Mouse (Mus musculus) hindbrain, embryonic 13.5 days (tissue): ENCODE measurements around the gene Rpl29. TPM values are rescaled to one million over a fixed set of nuclear protein-coding genes. Genes with fewer than 3 reads are reported as not detected.

ENCODE experiments used
- ATAC-seq: fragments of 200-750 bp; cut with Nextera tagmentation; 2 replicates; pipeline ENCODE4 v1.8.0; 2017; ENCODE audit warnings: moderate TSS enrichment; ENCODE audit not compliant: low FRiP score
- H3K27ac ChIP-seq: fragments of 300-500 bp; sonication (generic); 2 replicates; pipeline ENCODE4 v1.5.1; 2015; ENCODE audit warnings: inconsistent platforms, mild to moderate bottlenecking, moderate library complexity
- H3K27me3 ChIP-seq: fragments of 300-500 bp; sonication (generic); 2 replicates; pipeline ENCODE4 v1.6.1; 2015; ENCODE audit warnings: mild to moderate bottlenecking, inconsistent platforms
- H3K36me3 ChIP-seq: fragments of 300-500 bp; sonication (generic); 2 replicates; pipeline ENCODE4 v1.6.1; 2015; ENCODE audit warnings: mild to moderate bottlenecking, inconsistent platforms
- H3K4me1 ChIP-seq: fragments of 300-500 bp; sonication (generic); replicated peaks from 2 replicates; pipeline ENCODE4 v1.6.1; 2015; ENCODE audit warnings: inconsistent platforms
- H3K4me2 ChIP-seq: fragments of 300-500 bp; sonication (generic); 2 replicates; pipeline ENCODE4 v1.6.1; 2015; ENCODE audit warnings: inconsistent platforms, mild to moderate bottlenecking, moderate library complexity
- H3K4me3 ChIP-seq: fragments of 300-500 bp; sonication (generic); 2 replicates; pipeline ENCODE4 v1.5.1; 2015; ENCODE audit warnings: mild to moderate bottlenecking, inconsistent platforms
- H3K9ac ChIP-seq: fragments of 300-500 bp; sonication (generic); 2 replicates; pipeline ENCODE4 v1.6.1; 2015; ENCODE audit warnings: mild to moderate bottlenecking, inconsistent platforms
- H3K9me3 ChIP-seq: fragments of 300-500 bp; sonication (generic); 2 replicates; pipeline ENCODE4 v1.6.1; 2016; ENCODE audit warnings: inconsistent platforms
- WGBS: fragments of 180-500 bp; shearing (Covaris S2); methylation state at CpG from one replicate; pipeline ENCODE4 v1.1.7; 2015; 5-methylcytosine and 5-hydroxymethylcytosine counted together
- polyA plus RNA-seq: library from polyadenylated mRNA; unstranded; fragments of >200 nt; fragmentation: Nextera tagmentation; extraction: Ambion mirVana; gene quantifications from 2 replicates; pipeline ENCODE4 v1.2.1, GENCODE M21; 2015

Rpl29 gene
- polyA plus RNA-seq, 1 experiment from 2014 or later: 704 TPM

DNA sequence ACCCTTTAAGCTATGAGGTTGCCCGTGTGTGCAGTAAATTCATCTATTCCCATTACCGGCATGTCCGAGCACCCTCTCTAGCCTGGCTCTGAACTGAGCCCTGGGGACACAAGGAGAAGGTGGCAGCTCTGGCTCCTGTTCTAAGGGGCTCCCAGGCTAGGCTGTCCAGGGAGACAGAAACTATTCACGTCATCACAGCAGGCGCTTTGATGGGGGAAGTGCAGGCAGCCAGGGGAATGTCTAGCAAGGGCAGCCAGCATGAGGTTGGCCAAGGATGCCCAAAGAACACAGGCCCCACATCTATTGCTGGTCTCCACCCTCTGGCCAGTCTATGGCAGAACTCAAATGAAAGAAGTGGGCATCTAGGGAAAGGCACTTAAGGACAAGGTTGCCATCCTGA is 28.7 kb downstream of the Rpl29 start:
- ATAC-seq: no peak
- WGBS: 41% methylated on average over 5 of the region's 5 CpGs

DNA sequence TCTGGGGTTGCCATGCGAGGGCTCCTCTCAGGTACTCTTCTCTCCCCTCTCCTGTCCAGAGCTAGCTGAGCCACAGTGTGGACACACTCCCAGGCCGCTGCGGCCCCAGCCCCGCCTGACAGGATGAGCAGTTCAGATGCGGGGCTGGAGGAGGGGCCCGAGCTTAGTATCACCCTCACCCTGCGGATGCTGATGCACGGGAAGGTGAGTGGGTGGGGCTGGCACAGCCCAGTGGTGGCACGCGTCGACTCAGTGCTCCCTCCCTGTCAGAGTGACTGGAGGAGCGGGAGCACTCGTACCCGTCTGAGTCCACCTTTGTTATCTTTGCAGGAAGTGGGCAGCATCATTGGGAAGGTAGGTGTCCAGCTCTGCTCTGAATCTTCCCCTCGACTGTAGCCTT is 30.7 kb downstream of the Rpl29 start:
- ATAC-seq: no peak
- H3K27me3 ChIP-seq: no peaks in the 10 kb centered on the region
- H3K36me3 ChIP-seq: peaks cover 55% of the 10 kb centered on the region
- H3K27ac ChIP-seq: no peak overlapping the region
- H3K9ac ChIP-seq: peak overlapping the region; percentile 46
- no peaks in the 10 kb centered on the region for H3K9me3 ChIP-seq
- no peak overlapping the region for H3K4me2 ChIP-seq
- no peak overlapping the region for H3K4me3 ChIP-seq
- 81% methylated on average over 15 of the region's 15 CpGs for WGBS
- peaks cover 74% of the 10 kb centered on the region for H3K4me1 ChIP-seq

More for the DNA sequence above, 28.7 kb downstream of the Rpl29 start:
- H3K36me3 ChIP-seq: peaks cover 37% of the 10 kb centered on the region
- H3K4me3 ChIP-seq: peak overlapping the region; percentile 79
- H3K27me3 ChIP-seq: no peaks in the 10 kb centered on the region
- peak overlapping the region; percentile 94 for H3K9ac ChIP-seq
- peak overlapping the region; percentile 100 for H3K4me2 ChIP-seq
- peak overlapping the region; percentile 97 for H3K27ac ChIP-seq
- H3K4me1 ChIP-seq: peaks cover 69% of the 10 kb centered on the region
- no peaks in the 10 kb centered on the region for H3K9me3 ChIP-seq

DNA sequence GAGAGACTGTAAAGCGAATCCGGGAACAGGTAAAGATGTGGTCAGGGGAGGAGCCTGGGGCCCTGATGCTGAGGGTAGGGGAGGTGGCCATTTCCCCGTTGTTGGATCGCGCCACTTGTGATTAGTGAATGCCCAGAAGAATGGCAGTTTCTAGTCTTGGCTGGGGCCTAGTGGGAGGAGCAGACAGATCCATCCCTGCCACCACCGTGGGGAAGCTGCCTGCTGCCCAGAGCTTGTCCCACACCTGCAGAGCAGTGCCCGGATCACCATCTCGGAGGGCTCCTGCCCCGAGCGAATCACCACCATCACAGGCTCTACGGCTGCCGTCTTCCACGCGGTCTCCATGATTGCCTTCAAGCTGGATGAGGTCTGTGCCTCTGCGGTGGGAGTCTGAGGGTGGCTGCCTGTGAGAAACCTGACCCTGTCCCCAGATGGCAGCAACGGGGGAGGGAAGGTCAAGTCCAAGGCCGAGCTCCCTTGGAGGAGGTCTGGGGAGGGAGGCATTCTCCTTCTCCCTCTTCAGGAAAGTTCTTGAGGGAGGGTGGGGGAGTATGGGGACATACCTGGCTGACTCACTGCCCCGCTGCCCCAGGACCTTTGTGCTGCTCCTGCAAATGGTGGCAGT is 31.3 kb downstream of the Rpl29 start:
- Histone ChIP-seq H3K9ac (peak overlapping the region; percentile 46; the same call in 1 of the 2 replicates), H3K36me3 (peaks cover 55% of the 10 kb centered on the region), H3K4me3 (no peak overlapping the region), H3K9me3 (no peaks in the 10 kb centered on the region), H3K4me1 (peaks cover 74% of the 10 kb centered on the region), H3K27me3 (no peaks in the 10 kb centered on the region), H3K27ac (no peak overlapping the region), H3K4me2 (no peak overlapping the region)
- no peak for ATAC-seq
- WGBS: 76% methylated on average over 18 of the region's 18 CpGs

DNA sequence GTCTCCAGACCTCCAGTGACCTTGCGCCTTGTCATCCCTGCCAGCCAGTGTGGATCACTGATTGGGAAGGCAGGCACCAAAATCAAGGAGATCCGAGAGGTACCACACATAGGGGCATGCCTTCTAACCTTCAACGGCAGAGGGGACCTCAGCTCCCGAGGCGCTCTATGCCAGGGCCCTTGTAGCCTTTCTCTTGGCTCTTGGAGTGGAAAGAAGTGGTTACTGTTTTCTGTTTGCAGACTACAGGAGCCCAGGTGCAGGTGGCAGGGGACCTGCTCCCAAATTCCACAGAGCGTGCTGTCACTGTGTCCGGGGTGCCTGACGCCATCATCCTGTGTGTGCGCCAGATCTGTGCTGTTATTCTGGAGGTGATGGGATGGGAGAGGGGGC is 31.8 kb downstream of the Rpl29 start:
- H3K4me1 ChIP-seq: peaks cover 74% of the 10 kb centered on the region
- WGBS: 94% methylated on average over 9 of the region's 9 CpGs

DNA sequence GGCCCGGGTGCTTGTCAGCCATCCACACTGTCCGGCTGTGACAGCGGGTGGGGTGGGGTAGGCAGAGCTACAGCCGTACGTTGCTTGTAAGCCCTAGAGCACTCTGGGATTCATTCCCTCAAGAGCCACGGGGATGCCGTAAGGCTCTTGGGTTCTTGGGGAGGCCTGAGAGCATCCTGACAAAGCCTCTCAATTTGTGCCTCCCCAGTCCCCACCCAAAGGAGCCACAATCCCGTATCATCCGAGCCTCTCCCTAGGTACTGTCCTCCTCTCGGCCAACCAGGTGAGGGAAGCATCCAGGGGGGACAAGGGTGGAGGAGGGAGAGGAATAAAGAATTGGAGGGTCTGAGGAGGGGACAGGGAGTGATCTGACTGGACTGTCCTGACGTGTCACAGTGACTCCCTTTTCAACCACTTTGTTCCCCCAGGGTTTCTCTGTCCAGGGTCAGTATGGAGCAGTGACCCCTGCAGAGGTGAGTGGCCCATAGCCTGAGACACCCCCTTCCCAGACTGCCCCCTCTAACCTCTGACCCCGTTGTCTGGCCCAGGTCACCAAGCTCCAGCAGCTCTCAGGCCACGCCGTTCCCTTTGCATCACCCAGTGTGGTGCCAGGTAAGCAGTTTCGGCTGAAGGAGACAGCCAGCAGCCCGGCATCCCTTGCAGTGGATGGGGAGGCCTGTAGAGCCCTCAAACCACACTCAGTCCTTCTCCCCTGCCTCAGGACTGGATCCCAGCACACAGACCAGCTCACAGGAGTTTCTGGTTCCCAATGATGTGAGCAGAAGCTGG is 32.6 kb downstream of the Rpl29 start:
- Histone ChIP-seq H3K27ac (no peak overlapping the region), H3K4me3 (no peak overlapping the region), H3K36me3 (peaks cover 55% of the 10 kb centered on the region), H3K4me1 (peaks cover 69% of the 10 kb centered on the region), H3K27me3 (no peaks in the 10 kb centered on the region), H3K9ac (no peak overlapping the region), H3K4me2 (no peak overlapping the region), H3K9me3 (no peaks in the 10 kb centered on the region)
- WGBS: 84% methylated on average over 16 of the region's 16 CpGs
- no peak for ATAC-seq

More for the DNA sequence above, 31.8 kb downstream of the Rpl29 start:
- no peak overlapping the region for H3K4me2 ChIP-seq
- no peaks in the 10 kb centered on the region for H3K9me3 ChIP-seq
- H3K27ac ChIP-seq: no peak overlapping the region
- peaks cover 55% of the 10 kb centered on the region for H3K36me3 ChIP-seq
- no peak for ATAC-seq
- H3K9ac ChIP-seq: no peak overlapping the region
- no peaks in the 10 kb centered on the region for H3K27me3 ChIP-seq
- no peak overlapping the region for H3K4me3 ChIP-seq

DNA sequence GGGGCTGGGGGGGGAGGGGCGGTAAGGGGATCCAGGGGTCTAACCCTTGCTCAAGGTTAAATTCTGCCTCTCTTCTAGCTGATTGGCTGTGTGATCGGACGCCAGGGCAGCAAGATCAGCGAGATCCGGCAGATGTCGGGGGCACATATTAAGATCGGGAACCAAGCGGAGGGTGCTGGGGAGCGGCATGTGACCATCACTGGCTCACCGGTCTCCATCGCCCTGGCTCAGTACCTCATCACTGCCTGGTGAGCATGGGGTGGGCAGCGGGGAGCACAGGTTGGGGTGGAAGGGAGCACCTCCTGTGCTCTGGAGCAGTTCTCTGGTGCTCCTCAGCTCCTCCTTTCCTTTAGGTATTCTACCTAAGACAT is 33.2 kb downstream of the Rpl29 start:
- WGBS: 95% methylated on average over 12 of the region's 12 CpGs
- no peak overlapping the region for H3K4me2 ChIP-seq
- peaks cover 53% of the 10 kb centered on the region for H3K36me3 ChIP-seq
- no peak overlapping the region for H3K27ac ChIP-seq
- H3K9me3 ChIP-seq: no peaks in the 10 kb centered on the region
- H3K27me3 ChIP-seq: no peaks in the 10 kb centered on the region
- no peak overlapping the region for H3K9ac ChIP-seq
- no peak for ATAC-seq
- no peak overlapping the region for H3K4me3 ChIP-seq
- H3K4me1 ChIP-seq: peaks cover 63% of the 10 kb centered on the region

DNA sequence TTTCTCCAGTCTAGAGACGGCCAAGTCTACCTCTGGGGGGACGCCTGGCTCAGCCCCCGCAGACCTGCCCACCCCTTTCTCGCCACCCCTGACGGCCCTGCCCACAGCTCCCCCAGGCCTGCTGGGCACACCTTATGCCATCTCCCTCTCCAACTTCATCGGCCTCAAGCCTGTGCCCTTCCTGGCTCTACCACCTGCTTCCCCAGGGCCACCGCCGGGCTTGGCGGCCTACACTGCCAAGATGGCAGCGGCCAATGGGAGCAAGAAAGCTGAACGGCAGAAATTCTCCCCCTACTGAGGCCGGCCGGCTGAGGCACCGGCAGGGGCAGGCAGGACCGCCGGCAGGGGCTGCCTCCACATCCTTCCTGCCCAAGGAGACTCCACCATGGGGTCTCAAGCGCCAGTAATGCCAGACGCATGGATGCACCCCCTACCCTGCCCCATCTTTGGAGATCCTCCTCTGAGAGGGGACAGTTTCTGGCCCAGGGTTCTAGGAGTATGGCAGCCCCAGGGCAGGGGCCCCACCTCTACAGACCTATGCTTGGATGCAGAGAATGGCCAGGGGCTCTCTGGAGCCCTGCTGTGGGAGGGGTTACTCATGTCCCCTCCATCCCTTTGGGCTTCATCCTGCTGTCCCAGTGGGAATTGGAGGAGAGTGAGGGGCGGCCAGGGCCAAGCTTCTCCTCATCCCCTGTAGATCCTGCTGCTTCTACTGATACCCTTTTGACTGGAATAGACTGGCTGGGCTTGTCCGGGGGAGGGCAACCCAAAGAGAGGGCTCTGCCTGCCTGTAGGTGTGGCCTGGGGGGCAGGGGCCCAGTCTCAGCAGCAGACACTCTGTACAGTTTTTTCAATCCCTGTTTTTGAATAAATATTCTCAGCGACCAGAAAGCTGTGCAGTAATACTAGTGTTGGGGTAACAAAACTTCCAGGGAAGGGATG is 34.1 kb downstream of the Rpl29 start:
- Histone ChIP-seq H3K4me2 (no peak overlapping the region), H3K4me1 (peaks cover 53% of the 10 kb centered on the region), H3K9me3 (no peaks in the 10 kb centered on the region), H3K27me3 (no peaks in the 10 kb centered on the region), H3K27ac (no peak overlapping the region), H3K36me3 (peaks cover 47% of the 10 kb centered on the region), H3K4me3 (no peak overlapping the region), H3K9ac (no peak overlapping the region)
- WGBS: 77% methylated on average over 21 of the region's 21 CpGs
- ATAC-seq: no peak

DNA sequence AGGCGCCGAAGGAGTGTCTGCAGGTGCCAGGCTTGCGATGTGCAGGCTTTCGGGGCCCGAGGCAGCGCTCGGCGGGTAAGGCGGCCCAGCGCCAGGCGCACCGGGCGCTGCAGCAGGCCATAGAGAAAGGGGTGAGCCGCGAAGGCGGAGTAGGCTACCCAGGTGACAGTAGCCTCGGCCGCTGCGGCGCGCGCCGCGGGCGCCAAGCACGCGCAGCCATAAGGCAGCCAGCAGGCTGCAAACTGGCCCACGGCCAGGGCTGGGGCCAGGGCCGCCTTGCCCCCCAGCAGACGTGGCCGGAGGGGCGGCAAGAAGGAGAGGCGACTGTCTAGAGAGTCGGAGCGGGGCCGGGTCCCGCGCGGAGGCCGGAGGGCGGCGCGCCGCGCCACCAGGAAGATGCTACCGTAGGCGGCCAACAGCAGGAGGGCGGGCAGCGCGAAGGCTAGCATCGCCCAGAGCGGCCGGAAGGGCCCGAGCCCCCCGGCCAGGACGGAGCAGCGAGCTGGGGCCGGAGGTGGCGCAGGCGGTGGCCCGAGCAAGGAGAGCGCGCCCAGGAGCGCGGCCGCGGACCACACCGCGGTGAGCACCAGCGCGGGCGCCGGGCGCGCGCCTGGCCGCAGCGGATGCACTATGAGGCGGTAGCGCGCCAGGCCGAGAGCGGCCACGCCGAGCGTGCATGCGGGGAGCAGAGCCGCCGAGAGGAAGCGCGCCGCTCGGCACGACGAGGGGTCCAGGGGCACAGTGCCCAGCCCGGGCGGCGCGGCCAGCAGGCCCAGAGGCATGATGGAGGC is 35.7 kb downstream of the Rpl29 start:
- Histone ChIP-seq H3K9me3 (no peaks in the 10 kb centered on the region), H3K9ac (peak overlapping the region; percentile 82), H3K36me3 (peaks cover 45% of the 10 kb centered on the region), H3K27me3 (no peaks in the 10 kb centered on the region), H3K4me1 (peaks cover 37% of the 10 kb centered on the region), H3K27ac (peak overlapping the region; percentile 88), H3K4me2 (peak overlapping the region; percentile 89), H3K4me3 (peak overlapping the region; percentile 51)
- 2% methylated on average over 88 of the region's 99 CpGs for WGBS
- peak; percentile 80 for ATAC-seq

DNA sequence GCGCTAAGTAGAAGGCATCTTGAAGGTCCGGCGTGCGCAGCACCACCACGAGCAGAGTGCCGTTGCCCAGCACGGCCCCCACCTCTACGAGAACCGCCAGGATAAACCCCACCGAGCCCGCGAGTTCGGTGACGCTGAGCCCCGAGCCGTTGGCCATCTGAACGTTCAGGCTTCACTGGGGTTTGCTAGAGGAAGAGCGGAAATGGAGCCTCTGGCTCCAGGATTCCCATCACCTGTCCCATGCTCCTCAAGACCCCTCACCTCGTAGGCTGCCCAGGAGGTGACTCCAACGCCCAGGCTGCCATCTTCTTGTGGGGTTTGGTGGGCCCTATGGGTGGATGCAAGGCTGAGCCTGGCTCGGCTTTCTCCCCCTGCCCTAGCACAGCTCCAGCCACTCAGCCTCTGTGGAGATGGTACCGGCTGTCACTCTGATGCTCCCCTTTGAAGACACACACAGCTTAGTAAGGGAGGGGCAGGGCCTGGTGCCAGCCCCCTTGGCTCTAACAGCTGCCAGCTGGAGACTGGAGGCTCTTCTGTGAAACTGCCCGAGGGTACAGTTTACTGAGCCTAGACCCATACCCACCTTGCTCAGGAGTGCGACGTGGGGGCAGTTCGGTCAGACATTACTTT is 36.4 kb downstream of the Rpl29 start, which contains the start of gene Gpr62:
Gpr62 (minus strand) TSS at position 368 of the 630 bp plus-strand sequence.
- Histone ChIP-seq H3K4me2 (peak within 1 kb of the TSS; percentile 89), H3K36me3 (peaks cover 38% of the 10 kb centered on the region), H3K4me3 (peak within 1 kb of the TSS; percentile 51), H3K9ac (peak within 1 kb of the TSS; percentile 82), H3K9me3 (no peaks in the 10 kb centered on the region), H3K4me1 (peaks cover 30% of the 10 kb centered on the region), H3K27me3 (no peaks in the 10 kb centered on the region), H3K27ac (peak within 1 kb of the TSS; percentile 88)
- 25% methylated on average over 26 of the region's 26 CpGs for WGBS
- ATAC-seq: peak; percentile 50

DNA sequence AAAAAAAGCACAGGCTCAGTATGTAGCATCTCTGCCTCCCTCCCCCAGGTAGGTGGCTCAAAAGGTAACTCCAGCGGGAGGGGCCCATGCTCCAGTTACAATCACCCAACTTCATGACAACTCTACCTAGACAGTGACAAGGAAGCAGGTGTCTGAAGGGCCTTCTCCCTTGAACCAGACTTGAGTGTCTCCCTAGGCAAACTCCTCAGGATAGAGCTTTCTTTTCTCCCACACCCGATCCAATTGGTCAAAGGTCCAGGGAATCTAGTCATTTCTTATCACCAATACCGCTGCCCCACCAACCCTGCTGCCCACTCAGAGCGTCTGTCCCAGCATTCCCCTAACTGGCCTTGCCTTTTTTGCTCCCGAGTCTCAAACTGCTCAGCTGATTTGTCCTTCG is 37.5 kb downstream of the Rpl29 start:
- no peak for ATAC-seq
- no peak overlapping the region for H3K4me2 ChIP-seq
- no peaks in the 10 kb centered on the region for H3K9me3 ChIP-seq
- H3K36me3 ChIP-seq: peaks cover 28% of the 10 kb centered on the region
- no peak overlapping the region for H3K4me3 ChIP-seq
- H3K4me1 ChIP-seq: peaks cover 33% of the 10 kb centered on the region
- WGBS: 89% methylated on average over 6 of the region's 6 CpGs
- H3K9ac ChIP-seq: no peak overlapping the region
- H3K27me3 ChIP-seq: no peaks in the 10 kb centered on the region
- H3K27ac ChIP-seq: no peak overlapping the region

DNA sequence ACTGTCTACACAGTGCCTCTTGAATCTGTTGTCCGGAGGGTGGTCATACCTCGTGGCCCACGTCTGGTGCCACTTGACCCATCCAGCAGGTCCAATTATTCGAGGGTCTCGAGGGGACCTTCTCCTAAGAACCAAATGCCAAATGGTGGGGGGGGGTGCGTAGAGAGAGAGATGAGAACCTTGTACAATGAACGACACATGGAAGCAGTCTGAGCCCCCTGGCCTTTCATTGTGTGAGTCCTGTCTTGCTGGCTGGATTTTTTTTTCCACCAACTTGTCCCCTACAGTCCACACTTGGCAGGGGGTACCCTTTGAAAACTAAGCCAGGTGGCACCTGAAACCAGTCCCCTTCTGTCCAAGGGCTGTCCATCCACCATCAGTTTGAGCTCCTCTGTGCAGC is 38.5 kb downstream of the Rpl29 start:
- 83% methylated on average over 7 of the region's 7 CpGs for WGBS
- Histone ChIP-seq H3K9me3 (no peaks in the 10 kb centered on the region), H3K9ac (no peak overlapping the region), H3K27ac (no peak overlapping the region), H3K4me1 (peaks cover 40% of the 10 kb centered on the region), H3K4me2 (no peak overlapping the region), H3K36me3 (peaks cover 18% of the 10 kb centered on the region), H3K4me3 (no peak overlapping the region), H3K27me3 (no peaks in the 10 kb centered on the region)
- no peak for ATAC-seq
